Mouse (Mus musculus): ENCODE data around the gene Serpine1. TPM values are rescaled to one million over a fixed set of nuclear protein-coding genes. Genes with fewer than 3 reads are reported as not detected.

Gene Serpine1
- polyA plus RNA-seq, 1 experiment: 131 TPM

- Histone ChIP-seq H3K79me3 (ENCODE audit: low read depth) (no peaks in the 10 kb centered on the region), H3K4me3 (ENCODE audit: insufficient read depth, poor library complexity, severe bottlenecking) (no peak overlapping the region), H3K36me3 (ENCODE audit: control insufficient read depth, insufficient read depth) (no peaks in the 10 kb centered on the region), H3K27me3 (ENCODE audit: control insufficient read depth, insufficient read depth, insufficient read length) (no peaks in the 10 kb centered on the region), H3ac (ENCODE audit: control insufficient read depth, insufficient read length, low read depth) (no peak overlapping the region), H3K79me2 (ENCODE audit: control insufficient read depth, insufficient read depth) (no peaks in the 10 kb centered on the region)
- TF ChIP-seq FOSL1 (IDR thresholded peaks at IDR 0.05; ENCODE audit: insufficient read depth, low read length, poor library complexity, severe bottlenecking) (no peak), MAX (IDR thresholded peaks at IDR 0.05) (no peak), CTCF (IDR thresholded peaks at IDR 0.05; ENCODE audit: control insufficient read depth, insufficient read depth, insufficient read length) (no peak), MYOD1 (IDR thresholded peaks at IDR 0.05; ENCODE audit: control insufficient read depth, insufficient read length, low read depth) (no peak)
These were observed 17.8 kb downstream of the Serpine1 start for GRCm38 (mm10) chr5:137054299-137054698.

- TF ChIP-seq MAX (IDR thresholded peaks at IDR 0.05) (no peak), CTCF (IDR thresholded peaks at IDR 0.05; ENCODE audit: control insufficient read depth, insufficient read depth, insufficient read length) (no peak), MYOG (IDR thresholded peaks at IDR 0.05; ENCODE audit: control insufficient read depth, extremely low read depth, insufficient read length) (no peak), MYOD1 (IDR thresholded peaks at IDR 0.05; ENCODE audit: control insufficient read depth, insufficient read length, low read depth) (peak; percentile 6)
These were observed 20.1 kb downstream of the Serpine1 start for GRCm38 (mm10) chr5:137051914-137052505.

GRCm38 (mm10) chr5:137051125-137051524 is 20.9 kb downstream of the Serpine1 start:
- TF ChIP-seq FOSL1 (IDR thresholded peaks at IDR 0.05; ENCODE audit: insufficient read depth, low read length, poor library complexity, severe bottlenecking) (no peak), MYOG (IDR thresholded peaks at IDR 0.05; ENCODE audit: control insufficient read depth, extremely low read depth, insufficient read length) (no peak), CEBPB (IDR thresholded peaks at IDR 0.05; ENCODE audit: low read depth) (no peak), USF1 (IDR thresholded peaks at IDR 0.05; ENCODE audit: low read depth) (no peak), MYOD1 (IDR thresholded peaks at IDR 0.05; ENCODE audit: control insufficient read depth, insufficient read length, low read depth) (no peak), MAX (IDR thresholded peaks at IDR 0.05) (no peak), CTCF (IDR thresholded peaks at IDR 0.05; ENCODE audit: control insufficient read depth, insufficient read depth, insufficient read length) (no peak)
- Histone ChIP-seq H3K36me3 (ENCODE audit: control insufficient read depth, insufficient read depth) (no peaks in the 10 kb centered on the region), H3K4me3 (ENCODE audit: insufficient read depth, poor library complexity, severe bottlenecking) (no peak overlapping the region), H3K79me3 (ENCODE audit: low read depth) (no peaks in the 10 kb centered on the region), H3K27me3 (ENCODE audit: control insufficient read depth, insufficient read depth, insufficient read length) (no peaks in the 10 kb centered on the region), H3K79me2 (ENCODE audit: control insufficient read depth, insufficient read depth) (no peaks in the 10 kb centered on the region), H3ac (ENCODE audit: control insufficient read depth, insufficient read length, low read depth) (no peak overlapping the region)

More at GRCm38 (mm10) chr5:137051914-137052505, 20.1 kb downstream of the Serpine1 start:
- no peak overlapping the region for H3K4me3 ChIP-seq (ENCODE audit: insufficient read depth, poor library complexity, severe bottlenecking)
- H3K79me3 ChIP-seq (ENCODE audit: low read depth): no peaks in the 10 kb centered on the region
- no peaks in the 10 kb centered on the region for H3K79me2 ChIP-seq (ENCODE audit: control insufficient read depth, insufficient read depth)
- no peak overlapping the region for H3ac ChIP-seq (ENCODE audit: control insufficient read depth, insufficient read length, low read depth)
- no peaks in the 10 kb centered on the region for H3K36me3 ChIP-seq (ENCODE audit: control insufficient read depth, insufficient read depth)
- no peaks in the 10 kb centered on the region for H3K27me3 ChIP-seq (ENCODE audit: control insufficient read depth, insufficient read depth, insufficient read length)

GRCm38 (mm10) chr5:137046991-137047390 is 25.1 kb downstream of the Serpine1 start:
- Histone ChIP-seq H3K4me3 (ENCODE audit: insufficient read depth, poor library complexity, severe bottlenecking) (no peak overlapping the region), H3K27me3 (ENCODE audit: control insufficient read depth, insufficient read depth, insufficient read length) (no peaks in the 10 kb centered on the region), H3K79me2 (ENCODE audit: control insufficient read depth, insufficient read depth) (peaks cover 25% of the 10 kb centered on the region), H3K36me3 (ENCODE audit: control insufficient read depth, insufficient read depth) (peaks cover 9% of the 10 kb centered on the region), H3ac (ENCODE audit: control insufficient read depth, insufficient read length, low read depth) (no peak overlapping the region), H3K79me3 (ENCODE audit: low read depth) (peaks cover 11% of the 10 kb centered on the region)
- no peak for TF ChIP-seq MYOG (IDR thresholded peaks at IDR 0.05; ENCODE audit: control insufficient read depth, extremely low read depth, insufficient read length)
- TF ChIP-seq CTCF (IDR thresholded peaks at IDR 0.05; ENCODE audit: control insufficient read depth, insufficient read depth, insufficient read length): no peak
- no peak for TF ChIP-seq USF1 (IDR thresholded peaks at IDR 0.05; ENCODE audit: low read depth)
- TF ChIP-seq FOSL1 (IDR thresholded peaks at IDR 0.05; ENCODE audit: insufficient read depth, low read length, poor library complexity, severe bottlenecking): no peak

GRCm38 (mm10) chr5:137046324-137046718 is 25.7 kb downstream of the Serpine1 start:
- peaks cover 25% of the 10 kb centered on the region for H3K79me2 ChIP-seq (ENCODE audit: control insufficient read depth, insufficient read depth)
- H3K27me3 ChIP-seq (ENCODE audit: control insufficient read depth, insufficient read depth, insufficient read length): no peaks in the 10 kb centered on the region
- H3K36me3 ChIP-seq (ENCODE audit: control insufficient read depth, insufficient read depth): peaks cover 16% of the 10 kb centered on the region
- H3ac ChIP-seq (ENCODE audit: control insufficient read depth, insufficient read length, low read depth): no peak overlapping the region
- no peak overlapping the region for H3K4me3 ChIP-seq (ENCODE audit: insufficient read depth, poor library complexity, severe bottlenecking)
- peaks cover 11% of the 10 kb centered on the region for H3K79me3 ChIP-seq (ENCODE audit: low read depth)
- TF ChIP-seq USF1 (IDR thresholded peaks at IDR 0.05; ENCODE audit: low read depth) (no peak), CTCF (IDR thresholded peaks at IDR 0.05; ENCODE audit: control insufficient read depth, insufficient read depth, insufficient read length) (no peak), MAX (IDR thresholded peaks at IDR 0.05) (peak; percentile 27), MYOG (IDR thresholded peaks at IDR 0.05; ENCODE audit: control insufficient read depth, extremely low read depth, insufficient read length) (no peak)

Data from C2C12 (cell line).